Mouse (Mus musculus): ENCODE data around the gene Dusp21. TPM values are rescaled to one million over a fixed set of nuclear protein-coding genes. Genes with fewer than 3 reads are reported as not detected.

The Dusp21 gene
- not detected in 2 replicates for polyA plus RNA-seq (2015; fragmentation: Nextera tagmentation; extraction: Ambion mirVana)

DNA sequence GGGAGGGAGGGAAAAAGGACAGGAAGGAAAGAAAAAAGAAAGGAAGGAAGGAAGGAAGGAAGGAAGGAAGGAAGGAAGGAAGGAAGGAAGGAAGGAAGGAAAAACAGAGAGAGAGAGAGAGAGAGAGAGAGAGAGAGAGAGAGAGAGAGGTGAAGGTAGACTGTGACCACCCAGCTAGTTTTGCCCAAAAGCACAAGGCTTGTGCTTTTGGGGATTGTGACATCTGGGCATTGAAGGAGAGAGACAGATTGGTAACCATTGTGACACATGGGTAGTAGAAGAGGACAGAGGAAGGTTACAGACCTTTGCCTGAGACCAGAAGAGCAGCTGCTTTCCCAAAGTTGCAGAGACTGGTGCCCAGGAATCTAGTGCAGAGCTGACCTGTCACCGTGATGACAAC is at the start of gene Dusp21:
Gene Dusp21 (plus strand): TSS at position 301 of the 400 bp plus-strand sequence.
- Histone ChIP-seq H3K9ac (ENCODE audit: low read depth, low read length) (no peak within 1 kb of the TSS), H3K27ac (no peak within 1 kb of the TSS), H3K27me3 (ENCODE audit: insufficient read depth, low read length) (no peaks in the 10 kb centered on the region), H3K4me2 (ENCODE audit: low read length) (no peak within 1 kb of the TSS), H3K36me3 (ENCODE audit: insufficient read depth, low read length) (no peaks in the 10 kb centered on the region), H3K4me1 (replicated peaks; ENCODE audit: insufficient read depth, low read length) (no peaks in the 10 kb centered on the region), H3K4me3 (replicated peaks; ENCODE audit: low read depth, low read length) (no peak within 1 kb of the TSS), H3K9me3 (replicated peaks; ENCODE audit: low read length) (no peaks in the 10 kb centered on the region)
- WGBS, result 93% methylated on average over 1 of the region's 1 CpGs
- no peak for TF ChIP-seq CTCF (IDR thresholded peaks at IDR 0.05; ENCODE audit: low read depth)
- ATAC-seq (replicated peaks; ENCODE audit: low FRiP score, low read depth), result no peak
- no peak for DNase-seq (ENCODE audit: low spot score)

DNA sequence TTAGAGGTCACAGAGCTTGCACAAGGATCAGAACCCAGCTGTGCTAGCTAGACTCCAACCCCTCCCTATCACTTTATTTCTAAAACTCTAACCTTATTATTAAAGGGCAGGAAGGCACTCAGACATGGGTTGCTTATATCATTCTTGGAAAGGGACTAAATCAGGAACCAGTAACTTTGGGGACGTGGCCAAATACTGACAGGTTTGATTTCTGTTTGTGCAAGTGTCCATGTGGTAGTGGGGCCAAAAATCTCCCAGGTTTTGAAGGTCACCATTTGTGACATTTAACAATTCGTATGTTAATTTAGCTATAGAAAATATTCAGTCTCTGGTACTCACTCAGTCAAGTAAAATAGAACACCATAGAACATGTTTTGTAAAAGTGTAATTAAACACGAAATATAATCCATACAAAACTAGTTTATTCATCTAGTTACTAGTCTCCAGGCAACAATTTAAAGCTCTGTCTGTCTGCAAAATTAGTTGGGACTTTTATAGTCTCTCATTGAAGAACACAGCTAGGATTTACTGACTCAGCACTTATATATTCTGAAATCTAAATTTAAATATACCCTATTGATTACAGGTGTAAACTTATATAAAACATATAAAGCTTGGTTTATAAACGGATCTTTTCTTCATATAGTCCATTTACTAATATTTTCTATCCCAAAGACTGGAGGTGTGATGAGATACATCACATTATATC is 15.2 kb downstream of the Dusp21 start:
- Histone ChIP-seq H3K27ac (no peak overlapping the region; the same call in 1 of the 2 replicates), H3K4me2 (ENCODE audit: low read length) (peak overlapping the region; percentile 80), H3K9ac (ENCODE audit: low read depth, low read length) (no peak overlapping the region), H3K4me1 (replicated peaks; ENCODE audit: insufficient read depth, low read length) (no peaks in the 10 kb centered on the region), H3K4me3 (replicated peaks; ENCODE audit: low read depth, low read length) (no peak overlapping the region), H3K36me3 (ENCODE audit: insufficient read depth, low read length) (no peaks in the 10 kb centered on the region), H3K9me3 (replicated peaks; ENCODE audit: low read length) (no peaks in the 10 kb centered on the region), H3K27me3 (ENCODE audit: insufficient read depth, low read length) (no peaks in the 10 kb centered on the region)
- WGBS, result 63% methylated on average over 4 of the region's 4 CpGs
- DNase-seq (ENCODE audit: low spot score) (no peak), ATAC-seq (replicated peaks; ENCODE audit: low FRiP score, low read depth) (no peak)
- no peak for TF ChIP-seq CTCF (IDR thresholded peaks at IDR 0.05; ENCODE audit: low read depth)

GRCm38 (mm10) chrX:18161796-18162191 is 16.1 kb downstream of the Dusp21 start:
- H3K27ac ChIP-seq, result peak overlapping the region; percentile 94
- H3K4me3 ChIP-seq (replicated peaks; ENCODE audit: low read depth, low read length), result peak overlapping the region; percentile 51
- ATAC-seq (replicated peaks; ENCODE audit: low FRiP score, low read depth), result peak; percentile 65; the same call in 1 of the 2 replicates
- H3K27me3 ChIP-seq (ENCODE audit: insufficient read depth, low read length), result no peaks in the 10 kb centered on the region
- no peaks in the 10 kb centered on the region for H3K4me1 ChIP-seq (replicated peaks; ENCODE audit: insufficient read depth, low read length)
- H3K4me2 ChIP-seq (ENCODE audit: low read length), result peak overlapping the region; percentile 80
- TF ChIP-seq CTCF (IDR thresholded peaks at IDR 0.05; ENCODE audit: low read depth), result 0 out of 2 replicates have a peak, but pooled peaks have one; percentile 5
- no peaks in the 10 kb centered on the region for H3K9me3 ChIP-seq (replicated peaks; ENCODE audit: low read length)
- H3K36me3 ChIP-seq (ENCODE audit: insufficient read depth, low read length), result no peaks in the 10 kb centered on the region
- under 1% methylated on average over 28 of the region's 28 CpGs for WGBS
- H3K9ac ChIP-seq (ENCODE audit: low read depth, low read length), result peak overlapping the region; percentile 80
- DNase-seq (ENCODE audit: low spot score), result no peak

GRCm38 (mm10) chrX:18162192-18162857 is 16.7 kb downstream of the Dusp21 start, which contains the start of gene Kdm6a:
Gene Kdm6a, plus strand, starts transcription at chrX:18162575.
- TF ChIP-seq CTCF (IDR thresholded peaks at IDR 0.05; ENCODE audit: low read depth), result 0 out of 2 replicates have a peak, but pooled peaks have one; percentile 0
- no peaks in the 10 kb centered on the region for H3K9me3 ChIP-seq (replicated peaks; ENCODE audit: low read length)
- H3K9ac ChIP-seq (ENCODE audit: low read depth, low read length), result peak within 1 kb of the TSS; percentile 94
- H3K4me1 ChIP-seq (replicated peaks; ENCODE audit: insufficient read depth, low read length), result no peaks in the 10 kb centered on the region
- peak within 1 kb of the TSS; percentile 98 for H3K27ac ChIP-seq
- ATAC-seq (replicated peaks; ENCODE audit: low FRiP score, low read depth) (peak; percentile 99), DNase-seq (ENCODE audit: low spot score) (peak; percentile 98)
- peak within 1 kb of the TSS; percentile 82 for H3K4me3 ChIP-seq (replicated peaks; ENCODE audit: low read depth, low read length)
- H3K4me2 ChIP-seq (ENCODE audit: low read length), result peak within 1 kb of the TSS; percentile 80
- 0% methylated on average over 49 of the region's 50 CpGs for WGBS
- H3K36me3 ChIP-seq (ENCODE audit: insufficient read depth, low read length), result no peaks in the 10 kb centered on the region
- H3K27me3 ChIP-seq (ENCODE audit: insufficient read depth, low read length), result no peaks in the 10 kb centered on the region

GRCm38 (mm10) chrX:18162861-18163731 is 17.4 kb downstream of the Dusp21 start:
- Histone ChIP-seq H3K9me3 (replicated peaks; ENCODE audit: low read length) (no peaks in the 10 kb centered on the region), H3K4me3 (replicated peaks; ENCODE audit: low read depth, low read length) (peak overlapping the region; percentile 82), H3K27me3 (ENCODE audit: insufficient read depth, low read length) (no peaks in the 10 kb centered on the region), H3K36me3 (ENCODE audit: insufficient read depth, low read length) (no peaks in the 10 kb centered on the region), H3K4me1 (replicated peaks; ENCODE audit: insufficient read depth, low read length) (no peaks in the 10 kb centered on the region), H3K4me2 (ENCODE audit: low read length) (peak overlapping the region; percentile 58), H3K27ac (peak overlapping the region; percentile 98), H3K9ac (ENCODE audit: low read depth, low read length) (peak overlapping the region; percentile 94)
- DNase-seq (ENCODE audit: low spot score) (peak; percentile 55), ATAC-seq (replicated peaks; ENCODE audit: low FRiP score, low read depth) (peak; percentile 30)
- WGBS, result under 1% methylated on average over 90 of the region's 95 CpGs
- no peak for TF ChIP-seq CTCF (IDR thresholded peaks at IDR 0.05; ENCODE audit: low read depth)

Measured in kidney, postnatal 0 days (tissue).